Mouse (Mus musculus) embryonic stem cell, embryonic (primary cell): ENCODE measurements around the gene Zscan18.

Experiments used
- CTCF ChIA-PET, 4 experiments: fragments of 300-600 bp in 2 of 4; fragments of 350-600 bp in 2 of 4; sonication (Branson Sonifier 250); formaldehyde crosslinking; loops; one replicate each; lab custom pipeline; 2022; ENCODE audit warnings: inconsistent platforms in 2 of 4; lab: Charles Lee
- POLR2A ChIA-PET, 4 experiments: fragments of 300-600 bp in 2 of 4; fragments of 350-600 bp in 2 of 4; sonication (Branson Sonifier 250); formaldehyde crosslinking; loops; one replicate each; lab custom pipeline; 2022; ENCODE audit warnings: antibody characterized with exemption in 4 of 4, inconsistent platforms in 1 of 4; lab: Charles Lee

Zscan18 gene

GRCm38 (mm10) chr7:12779141-12779540 is 24.3 kb downstream of the Zscan18 start:
- ChIA-PET CTCF (no interaction called here), POLR2A (no interaction called here)

DNA sequence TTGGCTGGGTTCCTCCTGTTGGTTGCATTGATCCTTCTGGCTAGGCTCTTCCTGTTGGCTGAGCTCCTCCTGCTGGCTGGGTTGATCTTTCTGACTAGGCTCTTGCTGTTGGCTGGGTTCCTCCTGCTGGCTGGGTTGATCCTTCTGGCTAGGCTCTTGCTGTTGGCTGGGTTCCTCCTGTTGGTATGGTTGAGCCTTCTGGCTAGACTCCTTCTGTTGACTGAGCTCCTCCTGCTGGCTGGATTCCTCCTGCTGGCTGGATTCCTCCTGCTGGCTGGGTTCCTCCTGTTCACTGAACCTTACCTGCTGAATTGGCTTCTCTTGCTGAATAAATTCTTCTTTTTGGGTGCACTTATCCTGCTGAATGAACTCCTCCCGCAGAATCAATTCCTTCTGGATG is 28.8 kb downstream of the Zscan18 start:
- ChIA-PET POLR2A (interaction anchor here in 1 of 4 experiments (0.6 kb wide), 1 partner anchor 23 kb away, joined by 3 read pairs; no protein-coding TSS in a partner anchor), CTCF (no interaction called here)

GRCm38 (mm10) chr7:12774111-12774510 is 29.3 kb downstream of the Zscan18 start:
- ChIA-PET CTCF (no interaction called here), POLR2A (interaction anchor here in 1 of 4 experiments (0.6 kb wide), 1 partner anchor 22 kb away, joined by 3 read pairs; no protein-coding TSS in a partner anchor)

DNA sequence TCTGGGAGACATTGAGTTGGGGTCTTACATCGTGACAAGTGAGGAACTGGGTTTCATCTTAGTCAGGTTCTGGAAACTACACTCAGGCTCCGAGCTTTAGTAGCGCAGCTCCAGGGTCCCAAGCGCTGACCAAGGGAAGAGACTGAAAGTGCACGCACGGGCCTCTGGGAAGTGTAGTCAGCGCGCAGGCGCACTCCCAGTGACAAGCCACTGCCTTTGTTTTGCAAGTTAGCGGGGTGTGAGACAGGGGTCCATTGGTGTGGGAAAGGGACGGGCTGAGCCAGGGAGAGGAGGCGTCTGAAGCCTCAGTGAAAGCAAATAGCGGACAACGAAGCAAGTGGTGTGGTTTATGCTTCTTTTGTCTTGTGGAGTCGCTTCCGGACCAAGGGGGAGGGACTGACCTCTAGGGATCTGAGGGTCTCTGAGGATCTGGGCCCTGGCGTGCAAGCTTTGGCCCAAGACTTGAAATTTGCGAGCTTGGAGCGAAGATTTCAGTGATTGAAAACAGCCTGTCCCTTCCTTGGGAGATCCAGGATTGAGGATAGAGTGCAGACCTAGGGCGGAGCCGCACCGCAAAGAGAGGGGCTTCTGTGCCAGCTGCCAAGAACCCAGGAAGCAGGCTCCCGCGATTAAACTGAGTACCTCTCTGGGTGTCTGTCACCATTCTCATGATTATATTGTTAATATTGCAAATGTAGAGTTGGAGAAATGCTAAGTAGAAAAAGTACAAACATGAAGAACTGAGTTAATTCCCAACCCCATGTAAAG is 53.8 kb downstream of the Zscan18 start:
- POLR2A ChIA-PET, result interaction anchor here in 2 of 4 experiments (0.6 to 2.3 kb wide), 3 partner anchors 85 to 173 kb away, joined by 3 to 8 read pairs (median 6); partner anchors contain the start of genes Rps5 (in 1 of the 2) and Zfp110 (in 1 of the 2)
- CTCF ChIA-PET, result interaction anchor here in 1 of 4 experiments (0.7 kb wide), 1 partner anchor 498 kb away, joined by 3 read pairs; no protein-coding TSS in a partner anchor

DNA sequence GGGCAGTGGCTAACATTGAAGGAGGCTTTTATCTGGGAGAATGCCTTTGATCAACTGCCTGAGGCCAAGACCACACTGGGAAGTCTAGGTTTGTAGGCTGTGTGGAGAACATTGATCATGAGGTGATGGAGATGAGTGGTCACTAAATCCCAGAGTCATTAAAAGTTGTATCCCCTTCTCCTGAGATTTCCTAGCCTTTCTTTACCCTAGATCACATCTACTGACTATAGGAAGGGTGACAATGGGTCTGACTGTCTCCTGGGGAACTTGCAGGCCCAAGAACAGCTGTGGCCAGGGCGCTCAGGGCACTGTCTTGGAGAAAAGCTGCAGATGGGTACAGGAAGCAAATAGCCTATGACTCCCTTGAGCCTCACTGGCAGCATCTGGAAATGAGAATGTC is 68.5 kb downstream of the Zscan18 start, which contains the start of gene Vmn2r56:
Gene Vmn2r56, minus strand, starts transcription at position 101 of the 400 bp plus-strand sequence.
- CTCF ChIA-PET, result no interaction called here
- POLR2A ChIA-PET, result no interaction called here
